Mouse (Mus musculus) induced T-regulatory cell, adult 2 months (primary cell): Measurements from ENCODE around the gene Tent4a.
"Not testable (repeated sequence)": the region's sequence is repeated elsewhere in the genome, so short reads cannot be mapped to it uniquely, and the experiment has no call there.

Source experiments
- DNase-seq: peaks from one replicate; pipeline ENCODE4 v3.0.0-alpha.2; 2012; ENCODE audit warnings: low read depth

The Tent4a gene

DNA sequence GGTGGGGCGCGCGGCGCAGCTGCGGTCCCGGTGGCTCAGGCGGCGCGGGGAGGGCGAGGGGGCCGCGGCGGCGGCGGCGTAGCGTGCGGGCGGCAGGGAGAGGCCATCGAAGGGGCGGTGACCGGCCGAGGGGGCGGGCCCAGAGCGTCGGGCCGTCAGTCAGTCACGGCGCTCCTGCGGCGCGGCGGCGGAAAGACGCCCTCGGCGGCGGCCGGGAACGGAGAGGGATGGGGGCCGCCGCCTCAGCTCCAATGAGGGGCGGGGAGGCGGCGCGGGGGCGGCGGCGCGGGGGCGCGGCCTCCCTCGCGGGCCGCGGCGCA lies at the start of gene Tent4a:
Gene Tent4a (minus strand): TSS at position 284 of the 320 bp plus-strand sequence.
- DNase-seq, result no peak

- DNase-seq, result no peak
These were observed 49.2 kb upstream of the Tent4a start for GRCm38 (mm10) chr13:69583591-69583990.

GRCm38 (mm10) chr13:69582411-69582810 lies 48.0 kb upstream of the Tent4a start:
- DNase-seq, result no peak

DNA sequence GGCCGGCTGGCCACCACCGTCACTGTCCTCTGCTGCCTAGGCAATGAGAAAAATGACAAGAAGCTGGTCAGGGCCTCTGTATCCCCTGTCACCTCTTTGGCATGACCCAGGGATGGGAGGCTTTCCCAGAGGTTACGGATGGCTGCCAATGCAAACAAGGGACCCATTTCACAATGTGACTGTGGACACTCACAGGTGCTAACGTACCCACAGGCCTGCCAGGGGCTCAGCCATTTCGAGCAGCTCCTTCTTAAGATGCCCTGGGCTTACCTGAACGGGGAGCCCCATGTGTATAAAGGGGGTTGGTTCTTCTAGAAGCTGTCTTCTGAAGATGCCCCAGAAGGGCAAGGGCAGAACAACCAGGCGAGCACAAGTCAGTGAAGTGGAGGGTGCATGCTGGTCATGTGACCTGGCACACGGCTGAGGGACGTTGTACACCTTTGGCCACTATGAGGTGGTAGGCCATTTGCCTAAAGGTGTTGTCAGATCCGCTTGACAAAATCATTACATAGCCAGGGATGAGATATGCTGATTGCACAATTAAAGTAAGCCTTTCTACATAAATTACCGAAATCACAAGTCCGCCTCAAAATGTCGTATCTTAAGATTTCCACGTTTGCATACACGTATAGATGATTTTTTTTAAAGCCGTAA lies 42.9 kb upstream of the Tent4a start:
- no peak for DNase-seq

GRCm38 (mm10) chr13:69576676-69577075 lies 42.3 kb upstream of the Tent4a start:
- no peak for DNase-seq

GRCm38 (mm10) chr13:69572594-69572993 lies 38.2 kb upstream of the Tent4a start:
- DNase-seq, result no peak

GRCm38 (mm10) chr13:69569201-69569600 lies 34.8 kb upstream of the Tent4a start:
- DNase-seq, result no peak

- DNase-seq, result not testable (repeated sequence)
These were observed 31.0 kb upstream of the Tent4a start for GRCm38 (mm10) chr13:69565401-69565800.

DNA sequence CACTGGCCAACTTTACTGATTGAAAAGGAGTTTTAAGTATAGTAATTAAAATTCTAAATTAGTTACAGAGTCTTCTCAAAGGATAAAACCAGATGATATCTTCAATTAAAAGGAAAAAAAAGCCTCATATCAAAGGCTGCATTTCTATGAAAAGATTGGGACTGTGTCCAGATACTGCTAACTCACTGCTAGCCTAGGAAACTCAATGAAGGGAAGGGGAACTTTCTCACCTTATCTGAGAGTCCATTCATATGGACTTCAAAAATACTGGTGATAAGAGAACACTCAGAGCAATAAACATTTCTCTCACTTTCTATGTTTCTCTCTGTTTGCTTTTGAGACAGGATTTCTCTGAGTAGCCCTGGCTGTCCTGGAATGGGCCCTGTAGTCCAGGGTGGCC lies 30.2 kb upstream of the Tent4a start:
- no peak for DNase-seq

DNA sequence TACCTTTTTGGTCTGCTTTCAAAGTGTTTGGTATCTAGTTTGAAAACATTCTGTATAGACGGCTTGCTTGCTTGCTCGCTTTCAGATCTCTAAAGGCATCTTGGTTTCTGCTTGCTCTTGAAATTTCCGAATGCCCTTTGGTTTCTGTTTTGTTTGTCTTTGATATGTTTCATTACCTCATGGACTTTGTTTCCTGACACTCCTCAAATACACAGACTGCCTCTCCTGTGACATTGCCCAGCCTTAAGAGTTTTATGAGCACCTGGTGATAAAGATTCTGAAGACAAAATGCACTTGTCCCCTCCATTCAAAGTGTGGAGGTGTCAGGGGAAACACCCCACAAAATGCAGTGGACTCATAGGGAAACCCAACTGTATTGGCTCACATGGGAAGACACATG lies 29.5 kb upstream of the Tent4a start:
- no peak for DNase-seq

DNA sequence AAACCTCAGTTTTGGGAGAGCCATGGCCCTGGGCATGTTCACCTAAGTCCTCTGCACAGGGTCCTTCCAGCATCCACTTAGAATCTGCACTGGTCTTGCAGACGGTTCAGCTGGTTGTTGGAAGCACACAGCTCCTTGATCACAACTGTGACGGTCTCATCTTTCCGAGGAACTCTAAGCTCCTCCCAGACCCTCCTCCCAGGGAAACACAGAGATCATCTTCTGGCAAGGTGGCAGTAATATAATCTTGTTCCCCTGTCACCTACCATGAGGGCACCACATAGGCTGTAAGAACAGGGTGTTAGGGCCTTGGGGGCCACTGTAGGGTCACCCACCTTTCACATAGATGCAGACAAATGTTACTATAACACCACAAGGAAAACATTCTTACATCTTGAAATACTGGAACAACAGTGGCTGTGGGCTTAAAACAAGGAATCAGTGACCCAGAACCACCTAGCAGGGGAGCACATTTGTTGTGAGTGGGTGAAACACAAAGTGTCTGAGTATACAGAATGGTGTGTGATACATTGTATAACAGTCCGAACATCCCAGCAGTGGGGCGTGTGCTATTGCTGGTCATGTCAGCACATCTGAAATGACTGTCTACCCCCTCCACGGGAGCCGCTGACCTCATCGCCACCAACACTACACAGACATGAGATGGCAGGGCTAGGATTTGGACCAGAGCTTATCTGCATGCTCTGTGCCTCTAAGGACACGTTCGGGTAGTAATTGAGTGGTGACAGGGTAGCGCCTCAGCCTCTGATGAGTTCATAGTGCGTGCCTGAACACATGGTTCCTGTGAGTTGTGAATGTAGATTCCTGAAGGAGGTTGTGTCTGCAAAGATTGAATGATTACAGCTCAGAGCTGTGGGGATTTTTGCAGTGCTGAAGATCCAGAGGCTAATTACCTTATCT lies 28.5 kb upstream of the Tent4a start:
- no peak for DNase-seq

- no peak for DNase-seq
These were observed 27.6 kb upstream of the Tent4a start for GRCm38 (mm10) chr13:69562004-69562403.

DNA sequence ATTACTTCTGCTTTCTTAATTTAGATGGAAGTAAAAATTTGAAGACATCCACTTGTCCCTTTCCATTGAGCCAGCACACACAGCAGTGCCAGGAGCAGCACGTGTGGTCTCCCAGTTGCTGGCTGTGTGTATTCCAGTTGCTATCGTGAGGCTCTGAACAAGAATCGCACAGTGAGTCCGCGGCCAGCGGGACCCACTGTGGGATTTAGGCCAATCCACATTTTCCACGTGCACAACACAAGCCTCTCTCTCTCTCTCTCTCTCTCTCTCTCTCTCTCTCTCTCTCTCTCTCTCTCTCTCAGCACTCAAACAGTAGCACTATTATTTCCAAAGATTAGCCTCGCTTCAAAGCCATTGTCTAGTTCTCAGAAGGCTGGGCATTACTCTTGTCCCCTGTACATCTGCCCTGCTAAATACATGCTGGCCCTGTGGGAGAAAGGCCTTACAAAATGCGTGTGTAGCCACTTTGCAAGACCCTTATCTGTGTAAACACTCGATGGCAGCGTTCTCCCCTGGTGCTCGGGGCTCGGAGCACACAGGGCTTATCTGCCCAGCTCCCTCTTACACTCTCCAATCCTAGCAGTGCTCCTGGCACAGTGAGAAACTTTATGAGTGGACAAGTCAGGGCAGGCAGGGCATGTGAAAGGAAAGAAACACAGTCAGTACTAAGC lies 25.0 kb upstream of the Tent4a start:
- DNase-seq, result no peak

GRCm38 (mm10) chr13:69558098-69558660 lies 23.8 kb upstream of the Tent4a start:
- DNase-seq, result no peak

DNA sequence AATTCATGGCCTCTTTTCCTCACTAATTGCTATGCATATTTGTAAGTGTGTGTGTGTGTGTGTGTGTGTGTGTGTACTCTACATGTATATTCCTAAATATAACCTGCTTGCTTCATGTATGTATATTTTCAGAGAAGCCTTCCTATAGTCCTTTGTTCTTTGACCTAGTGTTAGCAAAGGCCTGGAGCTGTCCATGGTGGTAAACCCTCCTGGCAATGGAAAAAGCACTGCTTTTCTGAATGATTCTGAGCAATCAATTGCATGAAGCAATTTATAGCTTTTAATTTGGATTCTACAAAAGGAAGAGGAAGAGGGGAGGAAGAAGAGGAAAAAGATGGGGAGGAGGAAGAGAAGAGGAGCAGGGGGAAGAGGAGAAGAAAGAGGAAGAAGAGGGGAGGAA lies 22.3 kb upstream of the Tent4a start:
- DNase-seq, result no peak

DNA sequence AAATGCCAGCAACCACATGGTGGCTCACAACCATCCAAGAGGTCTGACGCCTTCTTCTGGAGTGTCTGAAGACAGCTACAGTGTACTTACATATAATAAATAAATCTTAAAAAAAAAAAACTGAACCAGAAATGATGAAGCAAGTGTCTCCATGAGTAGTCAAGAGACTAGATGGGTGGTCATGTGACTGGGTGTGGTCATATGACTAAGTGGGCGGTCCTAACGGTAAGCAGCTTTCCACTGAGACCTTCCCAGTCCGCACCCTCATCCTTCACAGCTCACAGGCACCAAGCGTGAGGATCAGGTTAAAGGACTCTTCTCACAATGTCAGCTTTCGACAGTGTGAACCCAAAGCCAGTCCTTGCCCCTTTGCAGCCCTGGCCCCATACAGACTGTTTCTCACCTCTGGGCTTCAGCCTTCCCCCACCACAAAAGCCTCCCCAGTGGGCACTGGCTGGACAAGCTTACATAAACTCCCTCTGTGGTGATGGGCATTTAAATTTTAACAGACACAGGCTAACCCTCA lies 21.6 kb upstream of the Tent4a start:
- no peak for DNase-seq

DNA sequence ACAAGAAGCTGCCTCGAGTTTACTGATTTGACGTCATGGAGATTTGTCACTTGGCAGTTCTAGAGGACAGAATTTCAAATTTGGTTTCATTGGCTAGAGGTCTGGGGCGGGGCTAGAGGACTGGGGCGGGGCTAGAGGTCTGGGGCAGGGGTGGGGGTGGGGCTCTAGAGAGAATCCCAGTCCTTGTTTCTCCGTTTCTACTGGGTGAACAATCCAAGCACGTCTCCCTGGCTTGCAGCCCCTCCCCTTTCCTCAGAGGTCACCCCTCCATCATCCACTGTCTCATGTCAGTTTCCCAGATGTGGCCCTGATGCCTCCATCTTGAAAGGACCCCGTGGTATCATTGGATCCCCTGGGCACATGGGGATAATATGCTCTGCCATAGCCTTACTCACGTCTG lies 20.6 kb upstream of the Tent4a start:
- no peak for DNase-seq

DNA sequence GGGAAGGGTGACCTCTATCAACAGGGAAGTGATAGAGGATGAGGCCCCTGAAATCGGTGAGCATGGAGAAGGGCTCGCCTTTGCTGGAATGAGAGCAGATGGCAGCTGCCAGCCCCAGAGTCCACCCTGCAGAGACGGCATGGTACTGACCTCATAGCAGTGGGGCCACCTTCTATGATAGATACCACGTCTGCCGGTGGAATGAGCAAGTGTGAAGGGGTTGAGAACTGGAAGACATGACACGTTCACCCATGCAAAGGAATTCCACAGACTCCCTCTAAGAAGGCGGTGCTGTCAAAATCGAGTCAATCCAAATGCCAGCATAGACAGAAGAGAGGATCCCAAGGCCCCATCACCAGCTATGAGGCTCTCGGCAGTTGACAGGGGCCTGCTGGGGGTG lies 19.8 kb upstream of the Tent4a start:
- DNase-seq, result no peak

GRCm38 (mm10) chr13:69553024-69553423 lies 18.6 kb upstream of the Tent4a start:
- DNase-seq, result peak; percentile 72

GRCm38 (mm10) chr13:69550831-69551230 lies 16.4 kb upstream of the Tent4a start:
- DNase-seq, result no peak

GRCm38 (mm10) chr13:69549980-69550379 lies 15.6 kb upstream of the Tent4a start:
- no peak for DNase-seq

DNA sequence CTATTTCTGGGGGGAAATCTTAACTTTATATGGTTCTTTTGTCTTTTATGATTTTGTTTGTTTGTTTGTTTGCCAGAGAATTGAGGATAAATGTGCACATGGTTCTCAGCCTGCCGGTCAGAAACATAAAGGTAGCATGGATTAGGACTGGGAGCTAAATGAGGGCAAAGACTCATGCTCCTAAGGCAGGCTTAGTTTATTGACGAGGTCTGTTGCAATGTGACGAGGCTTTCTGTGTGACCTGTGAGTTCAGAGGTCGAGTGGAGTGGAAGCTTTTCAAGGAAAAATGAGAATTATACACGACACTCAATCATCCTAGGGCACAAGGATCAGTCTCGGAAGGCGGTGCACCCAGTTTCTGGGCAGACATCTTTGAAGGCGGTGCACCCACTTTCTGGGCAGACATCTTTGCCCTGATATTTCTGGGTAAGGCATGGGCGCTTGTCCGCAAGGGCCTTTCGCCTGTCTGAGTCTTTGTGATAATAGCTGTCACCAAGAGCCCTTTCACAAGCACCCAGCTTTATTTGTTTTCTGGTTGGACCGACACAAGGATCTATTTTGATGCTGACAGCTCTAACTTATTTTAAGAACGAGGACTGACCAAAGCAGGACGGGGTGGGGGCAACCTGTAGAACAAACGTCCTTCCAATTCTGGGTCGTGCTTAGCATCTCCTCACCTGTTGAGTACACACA lies 13.2 kb upstream of the Tent4a start:
- no peak for DNase-seq
